Mouse (Mus musculus) midbrain, embryonic 11.5 days (tissue): ENCODE results near the gene Dbndd1. TPM values are rescaled to one million over a fixed set of nuclear protein-coding genes. Genes with fewer than 3 reads are reported as not detected.

ENCODE experiments used
- ATAC-seq: fragments of 200-750 bp; cut with Nextera tagmentation; 2 replicates; pipeline ENCODE4 v1.8.0; 2017; ENCODE audit warnings: moderate TSS enrichment, moderate library complexity; ENCODE audit not compliant: low FRiP score
- DNase-seq: peaks from one replicate; pipeline ENCODE4 v3.0.0; 2015; ENCODE audit warnings: low spot score; ENCODE audit errors: missing footprints
- H3K27ac ChIP-seq: fragments of 300-500 bp; sonication (generic); 2 replicates; pipeline ENCODE4 v1.5.1; 2014; ENCODE audit warnings: low read depth, low read length
- H3K27me3 ChIP-seq: fragments of 300-500 bp; sonication (generic); 2 replicates; pipeline ENCODE4 v1.6.1; 2014; ENCODE audit warnings: mild to moderate bottlenecking, low read length, moderate library complexity, mixed read lengths; ENCODE audit not compliant: control insufficient read depth, insufficient read depth
- H3K36me3 ChIP-seq: fragments of 300-500 bp; sonication (generic); 2 replicates; pipeline ENCODE4 v1.6.1; 2014; ENCODE audit warnings: mild to moderate bottlenecking, low read length, moderate library complexity, mixed read lengths; ENCODE audit not compliant: control insufficient read depth, insufficient read depth
- H3K4me1 ChIP-seq: fragments of 300-500 bp; sonication (generic); 2 replicates; pipeline ENCODE4 v1.6.1; 2014; ENCODE audit warnings: low read length; ENCODE audit not compliant: control insufficient read depth, insufficient read depth
- H3K4me2 ChIP-seq: fragments of 300-500 bp; sonication (generic); 2 replicates; pipeline ENCODE4 v1.6.1; 2014; ENCODE audit warnings: mild to moderate bottlenecking, moderate library complexity
- H3K4me3 ChIP-seq: fragments of 300-500 bp; sonication (generic); 2 replicates; pipeline ENCODE4 v1.5.1; 2014; ENCODE audit warnings: low read depth, low read length
- H3K9ac ChIP-seq: fragments of 300-500 bp; sonication (generic); 2 replicates; pipeline ENCODE4 v1.6.1; 2014; ENCODE audit warnings: low read length
- H3K9me3 ChIP-seq: fragments of 300-500 bp; sonication (generic); 2 replicates; pipeline ENCODE4 v1.6.1; 2016; ENCODE audit warnings: low read length; ENCODE audit not compliant: control insufficient read depth
- WGBS: fragments of 180-500 bp; shearing (Covaris S2); extraction: QIAGEN DNeasy Blood & Tissue Kit; methylation state at CpG from one replicate; pipeline ENCODE4 v1.1.7; 2014; 5-methylcytosine and 5-hydroxymethylcytosine counted together
- polyA plus RNA-seq: library from polyadenylated mRNA; unstranded; fragments of >200 nt; fragmentation: Nextera tagmentation; extraction: Ambion mirVana; gene quantifications from 2 replicates; pipeline ENCODE4 v1.2.1, GENCODE M21; 2014

Gene Dbndd1
- polyA plus RNA-seq, 1 experiment from 2014 or later: 37.2 TPM

DNA sequence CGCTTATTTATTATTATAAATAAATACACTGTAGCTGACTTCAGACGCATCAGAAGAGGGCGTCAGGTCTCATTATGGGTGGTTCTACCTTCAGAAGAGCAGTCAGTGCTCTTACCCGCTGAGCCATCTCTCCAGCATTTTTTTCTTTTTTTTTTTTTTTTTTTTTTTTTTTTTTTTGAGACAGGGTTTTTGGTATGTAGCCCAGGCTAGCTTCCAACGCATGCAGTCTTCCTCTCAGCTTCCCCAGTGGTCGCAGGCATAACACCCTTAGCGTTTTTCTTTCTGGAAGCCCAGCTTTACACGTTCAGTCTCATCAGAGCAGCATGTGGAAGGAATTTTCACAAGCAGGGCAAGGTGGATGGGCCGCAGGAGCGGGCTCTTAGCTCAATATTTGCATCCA is 2.9 kb upstream of the Dbndd1 start:
- Histone ChIP-seq H3K36me3 (peaks cover 10% of the 10 kb centered on the region), H3K27ac (no peak overlapping the region), H3K4me1 (peaks cover 11% of the 10 kb centered on the region), H3K4me3 (peak overlapping the region; percentile 76), H3K27me3 (no peaks in the 10 kb centered on the region; the same call in 1 of the 2 replicates), H3K9ac (0 out of 2 replicates have a peak overlapping the region, but pooled peaks have one; percentile 25), H3K4me2 (peak overlapping the region; percentile 86), H3K9me3 (no peaks in the 10 kb centered on the region)
- 47% methylated on average over 10 of the region's 10 CpGs for WGBS
- DNase-seq (no peak), ATAC-seq (no peak)

- Histone ChIP-seq H3K9me3 (no peaks in the 10 kb centered on the region), H3K27ac (no peak overlapping the region), H3K27me3 (no peaks in the 10 kb centered on the region; the same call in 1 of the 2 replicates), H3K9ac (no peak overlapping the region), H3K4me1 (peaks cover 11% of the 10 kb centered on the region), H3K4me2 (no peak overlapping the region), H3K36me3 (peaks cover 5% of the 10 kb centered on the region; the same call in 1 of the 2 replicates), H3K4me3 (no peak overlapping the region)
- ATAC-seq: no peak
- 28% methylated on average over 2 of the region's 2 CpGs for WGBS
- DNase-seq: no peak
Measured at GRCm38 (mm10) chr8:123516596-123516995, 1.3 kb upstream of the Dbndd1 start.

GRCm38 (mm10) chr8:123515540-123515897 is 256 bp upstream of the Dbndd1 start:
- Histone ChIP-seq H3K27me3 (no peaks in the 10 kb centered on the region; the same call in 1 of the 2 replicates), H3K9ac (peak overlapping the region; percentile 47; the same call in 1 of the 2 replicates), H3K36me3 (0 out of 2 replicates have a peak, but pooled peaks cover 2% of the 10 kb centered on the region), H3K4me3 (peak overlapping the region; percentile 75), H3K9me3 (no peaks in the 10 kb centered on the region), H3K27ac (no peak overlapping the region; the same call in 1 of the 2 replicates), H3K4me2 (peak overlapping the region; percentile 83), H3K4me1 (peaks cover 11% of the 10 kb centered on the region)
- ATAC-seq: no peak
- peak; percentile 92 for DNase-seq
- WGBS: under 1% methylated on average over 11 of the region's 11 CpGs

DNA sequence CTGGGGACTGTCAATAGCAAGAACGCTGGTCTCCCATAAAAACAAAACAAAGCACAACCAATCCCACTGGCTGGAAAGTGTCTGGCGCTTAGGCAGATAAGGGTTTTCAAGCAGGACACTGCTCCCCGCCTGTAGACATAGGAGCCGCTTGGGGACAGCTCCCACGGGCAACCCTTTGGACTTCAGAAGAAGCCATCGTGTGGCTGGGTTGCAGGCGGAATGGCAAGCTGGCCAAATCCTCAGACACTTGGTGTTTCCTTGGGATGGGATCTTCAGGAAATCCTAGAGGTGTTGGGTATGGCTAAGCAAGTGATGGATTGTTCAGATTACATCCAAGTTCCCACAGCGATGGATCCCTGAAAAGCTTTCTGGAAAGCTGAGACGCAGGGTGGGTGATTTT is 1.1 kb downstream of the Dbndd1 start:
- Histone ChIP-seq H3K9me3 (no peaks in the 10 kb centered on the region), H3K9ac (peak overlapping the region; percentile 82), H3K27ac (peak overlapping the region; percentile 87), H3K4me1 (peaks cover 5% of the 10 kb centered on the region), H3K4me2 (peak overlapping the region; percentile 83), H3K27me3 (no peaks in the 10 kb centered on the region; the same call in 1 of the 2 replicates), H3K4me3 (peak overlapping the region; percentile 75), H3K36me3 (no peaks in the 10 kb centered on the region)
- DNase-seq (peak; percentile 93), ATAC-seq (no peak)
- 4% methylated on average over 9 of the region's 9 CpGs for whole genome bisulfite sequencing

GRCm38 (mm10) chr8:123510819-123511218 is 4.4 kb downstream of the Dbndd1 start:
- Histone ChIP-seq H3K4me2 (no peak overlapping the region), H3K9ac (no peak overlapping the region), H3K4me3 (no peak overlapping the region), H3K27me3 (no peaks in the 10 kb centered on the region; the same call in 1 of the 2 replicates), H3K27ac (no peak overlapping the region), H3K4me1 (0 out of 2 replicates have a peak, but pooled peaks cover 4% of the 10 kb centered on the region), H3K9me3 (no peaks in the 10 kb centered on the region), H3K36me3 (peaks cover 13% of the 10 kb centered on the region)
- no peak for DNase-seq
- no peak for ATAC-seq
- 82% methylated on average over 5 of the region's 5 CpGs for WGBS

DNA sequence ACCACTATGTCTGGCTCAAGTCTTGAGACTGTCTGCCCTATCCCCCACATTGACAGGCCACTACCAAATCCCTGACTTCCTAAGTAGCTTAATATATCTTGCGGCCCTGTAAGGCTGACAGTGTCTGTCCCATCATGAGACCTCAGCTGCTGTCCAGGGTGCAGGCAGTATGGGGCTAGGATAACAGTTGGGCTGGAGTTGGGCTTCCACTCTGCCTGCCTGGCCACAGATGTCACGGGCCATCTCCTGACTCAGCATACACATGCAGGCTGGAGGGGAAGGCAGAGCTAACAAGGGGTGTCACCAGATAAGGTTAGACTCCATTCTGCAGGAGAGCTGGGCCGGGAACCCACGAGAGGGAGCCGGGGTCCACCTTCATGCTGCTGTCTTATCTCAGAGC is 8.1 kb downstream of the Dbndd1 start:
- 91% methylated on average over 5 of the region's 5 CpGs for WGBS
- Histone ChIP-seq H3K9me3 (0 out of 2 replicates have a peak, but pooled peaks cover 2% of the 10 kb centered on the region), H3K27ac (no peak overlapping the region), H3K4me2 (no peak overlapping the region), H3K9ac (no peak overlapping the region), H3K4me1 (no peaks in the 10 kb centered on the region), H3K27me3 (no peaks in the 10 kb centered on the region), H3K36me3 (peaks cover 27% of the 10 kb centered on the region), H3K4me3 (no peak overlapping the region)
- no peak for ATAC-seq
- no peak for DNase-seq

DNA sequence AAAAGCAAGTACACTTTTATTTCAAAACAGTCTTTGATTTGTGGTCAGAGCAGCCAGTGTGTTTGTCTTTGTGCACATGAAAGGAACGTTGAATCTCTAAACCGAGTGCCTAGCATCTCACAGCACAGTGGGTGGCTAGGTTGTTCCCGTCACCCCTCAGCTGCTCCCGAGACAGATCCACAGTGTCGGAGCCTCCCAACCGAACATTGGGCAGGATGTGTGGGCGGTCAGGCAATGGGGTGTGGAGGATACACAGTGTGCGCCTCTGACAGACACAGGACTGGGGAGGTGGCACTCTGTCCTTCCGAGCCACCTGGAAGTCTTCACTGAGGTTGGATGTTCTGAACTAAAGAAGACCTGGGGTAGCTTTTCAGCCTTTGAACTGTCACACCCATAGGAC is 9.6 kb downstream of the Dbndd1 start:
- 90% methylated on average over 9 of the region's 9 CpGs for WGBS
- 0 out of 2 replicates have a peak, but pooled peaks cover 2% of the 10 kb centered on the region for H3K9me3 ChIP-seq

GRCm38 (mm10) chr8:123505267-123505666 is 10.0 kb downstream of the Dbndd1 start:
- DNase-seq: peak; percentile 64
- Histone ChIP-seq H3K36me3 (peaks cover 41% of the 10 kb centered on the region), H3K4me3 (no peak overlapping the region), H3K27me3 (no peaks in the 10 kb centered on the region), H3K9me3 (0 out of 2 replicates have a peak, but pooled peaks cover 2% of the 10 kb centered on the region), H3K27ac (no peak overlapping the region), H3K9ac (no peak overlapping the region), H3K4me1 (no peaks in the 10 kb centered on the region), H3K4me2 (no peak overlapping the region)
- no peak for ATAC-seq
- 89% methylated on average over 4 of the region's 4 CpGs for WGBS

More for the DNA sequence above, 9.6 kb downstream of the Dbndd1 start:
- H3K36me3 ChIP-seq: peaks cover 40% of the 10 kb centered on the region
- ATAC-seq (no peak), DNase-seq (no peak)
- no peak overlapping the region for H3K9ac ChIP-seq
- H3K4me1 ChIP-seq: no peaks in the 10 kb centered on the region
- no peak overlapping the region for H3K27ac ChIP-seq
- H3K4me3 ChIP-seq: no peak overlapping the region
- H3K4me2 ChIP-seq: no peak overlapping the region
- H3K27me3 ChIP-seq: no peaks in the 10 kb centered on the region

- no peak overlapping the region for H3K27ac ChIP-seq
- 0 out of 2 replicates have a peak, but pooled peaks cover 2% of the 10 kb centered on the region for H3K9me3 ChIP-seq
- ATAC-seq: no peak
- H3K27me3 ChIP-seq: no peaks in the 10 kb centered on the region
- H3K4me1 ChIP-seq: no peaks in the 10 kb centered on the region
- no peak overlapping the region for H3K4me2 ChIP-seq
- DNase-seq: no peak
- 90% methylated on average over 9 of the region's 9 CpGs for WGBS
- H3K9ac ChIP-seq: no peak overlapping the region
- peaks cover 41% of the 10 kb centered on the region for H3K36me3 ChIP-seq
- no peak overlapping the region for H3K4me3 ChIP-seq
Measured at GRCm38 (mm10) chr8:123504591-123505195, 10.6 kb downstream of the Dbndd1 start.
